Mouse (Mus musculus): Measurements from ENCODE around the gene Ildr1.

DNA sequence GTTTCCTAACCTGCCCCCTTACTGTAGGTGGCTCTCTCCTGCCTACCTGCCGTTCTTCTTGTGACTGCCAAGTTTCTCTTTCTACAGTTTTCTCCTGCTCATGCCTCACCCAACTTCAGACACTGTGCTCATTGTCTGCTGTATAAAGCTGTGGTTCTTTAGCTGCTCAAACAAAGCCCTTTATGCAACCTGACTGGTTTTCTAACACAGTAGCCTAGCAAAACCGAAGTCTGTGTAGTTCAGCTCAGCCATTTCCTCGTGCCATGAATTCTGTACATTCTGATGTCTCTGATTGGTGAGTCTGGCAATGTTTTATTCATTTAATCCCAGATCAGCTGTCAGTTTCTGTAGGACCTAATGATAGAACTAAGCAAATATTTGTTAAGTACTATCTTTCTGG, 2.3 kb upstream of the Ildr1 start:
- TF ChIP-seq CTCF (IDR thresholded peaks at IDR 0.05; ENCODE audit: borderline replicate concordance, extremely low read depth, insufficient read depth, insufficient read length): no peak
- TF ChIP-seq POLR2A (IDR thresholded peaks at IDR 0.05; ENCODE audit: borderline replicate concordance, extremely low read depth, insufficient read depth, insufficient read length, poor library complexity, severe bottlenecking): no peak
